Mouse (Mus musculus) induced T-regulatory cell, adult 2 months (primary cell): Measurements from ENCODE around the gene Kif9.

Experiments
- DNase-seq: peaks from one replicate; pipeline ENCODE4 v3.0.0-alpha.2; 2012; ENCODE audit warnings: low read depth

Kif9 gene

GRCm38 (mm10) chr9:110476124-110477091 lies at the start of gene Kif9, which contains the start of gene Klhl18:
TSS of gene Kif9 (plus strand) at chr9:110476958.
TSS of gene Klhl18 (minus strand) at chr9:110476694.
- peak; percentile 98 for DNase-seq

- no peak for DNase-seq
Observed at GRCm38 (mm10) chr9:110431241-110431640, 45.5 kb upstream of the Kif9 start.

GRCm38 (mm10) chr9:110433045-110433444 lies 43.7 kb upstream of the Kif9 start:
- no peak for DNase-seq

- DNase-seq: no peak
Observed at GRCm38 (mm10) chr9:110436041-110436440, 40.7 kb upstream of the Kif9 start.

GRCm38 (mm10) chr9:110440049-110440448 lies 36.7 kb upstream of the Kif9 start:
- no peak for DNase-seq

GRCm38 (mm10) chr9:110440559-110440958 lies 36.2 kb upstream of the Kif9 start:
- DNase-seq: no peak

GRCm38 (mm10) chr9:110448356-110448755 lies 28.4 kb upstream of the Kif9 start:
- no peak for DNase-seq

- DNase-seq: peak; percentile 91
Observed at GRCm38 (mm10) chr9:110448857-110449617, 27.7 kb upstream of the Kif9 start.

- DNase-seq: no peak
Observed at GRCm38 (mm10) chr9:110452523-110452922, 24.2 kb upstream of the Kif9 start.

GRCm38 (mm10) chr9:110457926-110458325 lies 18.8 kb upstream of the Kif9 start:
- DNase-seq: peak; percentile 39

- DNase-seq: no peak
Observed at GRCm38 (mm10) chr9:110459145-110459727, 17.5 kb upstream of the Kif9 start.

GRCm38 (mm10) chr9:110460884-110461815 lies 15.6 kb upstream of the Kif9 start:
- DNase-seq: peak; percentile 36

GRCm38 (mm10) chr9:110462321-110462720 lies 14.4 kb upstream of the Kif9 start:
- no peak for DNase-seq

GRCm38 (mm10) chr9:110463983-110464591 lies 12.7 kb upstream of the Kif9 start:
- no peak for DNase-seq

- DNase-seq: no peak
Observed at GRCm38 (mm10) chr9:110465336-110465735, 11.4 kb upstream of the Kif9 start.

GRCm38 (mm10) chr9:110466179-110466578 lies 10.6 kb upstream of the Kif9 start:
- peak; percentile 66 for DNase-seq

GRCm38 (mm10) chr9:110477951-110478350 lies 1.2 kb downstream of the Kif9 start:
- DNase-seq: peak; percentile 17

GRCm38 (mm10) chr9:110478639-110479038 lies 1.9 kb downstream of the Kif9 start:
- DNase-seq: peak; percentile 28

- DNase-seq: no peak
Observed at GRCm38 (mm10) chr9:110488841-110489240, 12.1 kb downstream of the Kif9 start.

GRCm38 (mm10) chr9:110490913-110491312 lies 14.2 kb downstream of the Kif9 start:
- peak; percentile 55 for DNase-seq

GRCm38 (mm10) chr9:110525737-110526136 lies 49.0 kb downstream of the Kif9 start:
- no peak for DNase-seq
